Mouse (Mus musculus) forebrain, embryonic 13.5 days (tissue): ENCODE measurements around the gene Ehbp1l1. TPM values are rescaled to one million over a fixed set of nuclear protein-coding genes. Genes with fewer than 3 reads are reported as not detected.

ENCODE experiments used
- ATAC-seq: fragments of 200-750 bp; cut with Nextera tagmentation; 2 replicates; pipeline ENCODE4 v1.8.0; 2017
- H3K27ac ChIP-seq: fragments of 300-500 bp; sonication (generic); 2 replicates; pipeline ENCODE4 v1.5.1; 2015; ENCODE audit warnings: inconsistent platforms, mild to moderate bottlenecking, moderate library complexity
- H3K27me3 ChIP-seq: fragments of 300-500 bp; sonication (generic); 2 replicates; pipeline ENCODE4 v1.6.1; 2015; ENCODE audit warnings: mild to moderate bottlenecking, inconsistent platforms
- H3K36me3 ChIP-seq: fragments of 300-500 bp; sonication (generic); 2 replicates; pipeline ENCODE4 v1.6.1; 2015; ENCODE audit warnings: mild to moderate bottlenecking, inconsistent platforms; ENCODE audit not compliant: poor library complexity, severe bottlenecking
- H3K4me1 ChIP-seq: fragments of 300-500 bp; sonication (generic); 2 replicates; pipeline ENCODE4 v1.6.1; 2015; ENCODE audit warnings: inconsistent platforms
- H3K4me2 ChIP-seq: fragments of 300-500 bp; sonication (generic); 2 replicates; pipeline ENCODE4 v1.6.1; 2015; ENCODE audit warnings: inconsistent platforms, mild to moderate bottlenecking, moderate library complexity
- H3K4me3 ChIP-seq: fragments of 300-500 bp; sonication (generic); 2 replicates; pipeline ENCODE4 v1.5.1; 2015; ENCODE audit warnings: mild to moderate bottlenecking, inconsistent platforms
- H3K9ac ChIP-seq: fragments of 300-500 bp; sonication (generic); 2 replicates; pipeline ENCODE4 v1.6.1; 2015; ENCODE audit warnings: mild to moderate bottlenecking, inconsistent platforms
- H3K9me3 ChIP-seq: fragments of 300-500 bp; sonication (generic); replicated peaks from 2 replicates; pipeline ENCODE4 v1.6.1; 2016; ENCODE audit warnings: inconsistent platforms
- WGBS: fragments of 180-500 bp; shearing (Covaris S2); methylation state at CpG from one replicate; pipeline ENCODE4 v1.1.7; 2015; 5-methylcytosine and 5-hydroxymethylcytosine counted together
- polyA plus RNA-seq: library from polyadenylated mRNA; unstranded; fragments of >200 nt; fragmentation: Nextera tagmentation; extraction: Ambion mirVana; gene quantifications from 2 replicates; pipeline ENCODE4 v1.2.1, GENCODE M21; 2015

Ehbp1l1 gene
- polyA plus RNA-seq: 5.3 and 6.7 TPM in 2 replicates

DNA sequence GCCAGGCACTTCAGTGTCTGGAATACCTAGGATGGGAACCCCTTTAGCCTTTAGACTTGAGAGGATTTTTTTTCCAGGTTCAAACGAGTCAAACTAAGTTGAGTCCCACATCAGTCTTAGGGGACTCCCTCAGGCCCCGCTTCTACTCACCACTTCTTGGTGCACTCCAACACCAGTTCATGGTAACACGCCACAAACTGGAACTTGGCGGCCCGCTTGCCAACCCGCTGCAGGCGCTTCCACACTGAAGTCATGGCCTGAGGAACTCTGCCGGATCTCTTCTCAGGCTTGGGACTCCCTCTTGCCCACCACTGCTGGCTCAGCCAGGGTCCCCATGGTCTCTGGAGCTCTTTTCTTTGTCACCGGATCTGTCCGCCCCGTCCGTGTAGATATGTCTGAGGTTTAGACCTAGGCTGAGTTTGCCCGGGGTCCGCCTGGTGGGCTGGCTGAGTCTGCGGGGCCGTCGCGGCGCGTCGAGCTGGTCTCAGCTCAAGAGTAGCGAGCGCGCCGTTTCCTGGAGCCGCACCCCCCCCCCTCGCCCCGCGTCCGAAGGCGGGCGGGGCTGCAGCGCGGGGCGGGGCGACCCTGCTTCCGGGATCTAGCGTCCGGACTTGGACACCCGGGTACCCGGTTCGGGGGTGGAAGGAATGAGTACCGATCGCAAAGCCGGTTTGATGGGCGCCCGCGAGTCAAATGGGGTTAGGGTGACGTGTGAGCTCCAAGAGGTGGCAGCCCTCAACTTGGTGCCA is at the start of gene Ehbp1l1:
Gene Ehbp1l1, minus strand, starts transcription at position 551 of the 749 bp plus-strand sequence.
- H3K4me1 ChIP-seq: peaks cover 59% of the 10 kb centered on the region
- H3K9me3 ChIP-seq: no peaks in the 10 kb centered on the region
- WGBS: 12% methylated on average over 47 of the region's 49 CpGs
- H3K4me3 ChIP-seq: peak within 1 kb of the TSS; percentile 97
- H3K4me2 ChIP-seq: peak within 1 kb of the TSS; percentile 99
- no peak for ATAC-seq
- peaks cover 50% of the 10 kb centered on the region for H3K36me3 ChIP-seq
- no peaks in the 10 kb centered on the region for H3K27me3 ChIP-seq
- peak within 1 kb of the TSS; percentile 100 for H3K9ac ChIP-seq
- H3K27ac ChIP-seq: no peak within 1 kb of the TSS; the same call in 1 of the 2 replicates

DNA sequence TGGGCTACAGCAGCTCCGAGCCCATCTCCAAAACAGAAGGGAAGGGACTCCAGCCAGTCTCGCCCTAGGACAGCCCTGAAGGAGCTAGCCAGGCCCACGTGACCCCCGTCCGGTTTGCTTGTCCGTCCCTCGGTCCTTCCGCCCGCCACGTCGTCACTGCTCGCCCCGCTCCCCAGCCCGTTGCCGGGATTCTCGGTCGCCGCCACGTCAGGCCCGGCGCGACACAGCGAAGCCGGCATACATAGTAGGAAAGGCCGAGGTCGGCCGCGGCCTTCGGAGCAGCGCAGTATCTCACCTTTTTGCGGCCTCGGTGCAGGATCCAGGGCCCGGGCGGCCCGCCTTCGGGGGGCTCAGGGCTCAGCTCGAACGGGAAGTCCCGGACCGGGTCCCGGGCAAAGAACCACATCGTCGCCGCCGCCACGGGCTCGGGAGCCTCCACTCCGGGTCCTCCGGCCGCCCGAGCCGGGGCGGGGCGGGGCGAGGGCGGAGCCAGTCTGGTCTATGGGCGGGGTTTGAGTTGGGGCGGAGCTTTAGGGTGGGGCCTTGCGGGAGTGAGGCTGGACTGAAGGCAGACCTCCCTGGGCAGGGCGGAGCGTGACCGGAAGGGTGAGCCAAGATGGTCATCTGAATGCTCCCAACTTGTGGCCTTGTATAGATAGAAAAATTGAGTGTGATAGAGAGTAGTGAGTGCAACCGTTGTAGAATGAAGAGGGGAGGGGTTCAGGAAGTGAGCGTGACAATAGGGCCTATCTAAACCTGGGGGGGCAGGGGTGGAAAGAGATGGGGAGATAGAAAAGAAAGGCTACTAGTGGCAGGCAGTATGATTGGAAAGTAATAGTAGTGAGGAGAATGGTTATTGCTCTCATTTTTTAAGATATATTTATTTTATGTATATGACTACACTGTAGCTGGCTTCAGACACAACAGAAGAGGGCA is 45.1 kb upstream of the Ehbp1l1 start, which contains the start of gene Scyl1:
Gene Scyl1, minus strand, starts transcription at position 495 of the 936 bp plus-strand sequence.
- Histone ChIP-seq H3K4me2 (peak within 1 kb of the TSS; percentile 94), H3K27me3 (0 out of 2 replicates have a peak, but pooled peaks cover 2% of the 10 kb centered on the region), H3K36me3 (peaks cover 37% of the 10 kb centered on the region), H3K9me3 (0 out of 2 replicates have a peak, but pooled peaks cover 4% of the 10 kb centered on the region), H3K4me3 (peak within 1 kb of the TSS; percentile 76), H3K9ac (peak within 1 kb of the TSS; percentile 87), H3K27ac (peak within 1 kb of the TSS; percentile 75), H3K4me1 (peaks cover 15% of the 10 kb centered on the region)
- ATAC-seq: peak; percentile 97
- WGBS: under 1% methylated on average over 64 of the region's 64 CpGs

DNA sequence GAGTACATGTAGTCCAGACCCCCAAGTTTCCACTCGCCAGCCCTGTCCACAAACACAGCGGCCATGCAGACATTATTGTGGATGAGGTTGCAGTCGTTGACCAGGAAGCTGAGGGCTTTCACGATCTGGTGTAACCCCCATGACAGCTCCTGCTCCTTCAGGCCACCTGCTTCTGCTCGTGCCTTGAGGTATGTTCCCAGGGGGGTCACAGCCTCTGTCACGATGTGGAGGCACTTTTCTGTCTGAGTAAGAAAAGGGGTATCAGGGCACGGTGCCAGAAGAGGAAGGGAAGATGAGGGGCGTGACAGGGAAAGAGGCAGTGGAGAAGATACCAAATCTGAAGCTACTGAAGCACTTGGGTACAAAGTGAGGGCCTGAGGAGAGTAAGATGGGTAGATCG is 44.2 kb upstream of the Ehbp1l1 start:
- H3K4me2 ChIP-seq: peak overlapping the region; percentile 94
- peaks cover 45% of the 10 kb centered on the region for H3K36me3 ChIP-seq
- peak overlapping the region; percentile 87 for H3K9ac ChIP-seq
- WGBS: 53% methylated on average over 9 of the region's 9 CpGs
- H3K9me3 ChIP-seq: 0 out of 2 replicates have a peak, but pooled peaks cover 4% of the 10 kb centered on the region
- peaks cover 15% of the 10 kb centered on the region for H3K4me1 ChIP-seq
- ATAC-seq: 0 out of 2 replicates have a peak, but pooled peaks have one; percentile 5
- 0 out of 2 replicates have a peak, but pooled peaks cover 2% of the 10 kb centered on the region for H3K27me3 ChIP-seq
- peak overlapping the region; percentile 75; the same call in 1 of the 2 replicates for H3K27ac ChIP-seq
- H3K4me3 ChIP-seq: peak overlapping the region; percentile 76

DNA sequence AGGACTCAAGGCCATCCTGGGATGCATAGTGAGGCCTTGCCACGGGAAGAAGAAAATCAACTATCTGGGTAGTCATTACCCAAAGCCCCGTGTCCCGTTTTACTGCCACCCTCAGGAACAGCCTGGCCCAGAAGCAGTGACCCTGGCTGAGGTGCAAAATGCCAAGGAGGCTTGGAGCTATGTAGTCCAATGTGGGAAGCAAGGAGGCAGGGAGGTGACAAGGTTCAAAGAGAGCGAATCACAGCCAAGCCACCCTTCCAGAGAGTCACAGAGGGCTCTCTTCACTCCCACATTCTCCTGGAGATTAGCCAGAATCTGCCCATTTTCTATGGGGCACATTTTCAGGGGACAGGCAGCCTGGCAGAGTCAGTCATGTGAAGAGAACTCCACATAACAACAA is 41.2 kb upstream of the Ehbp1l1 start:
- no peak for ATAC-seq
- Histone ChIP-seq H3K36me3 (peaks cover 71% of the 10 kb centered on the region), H3K4me3 (no peak overlapping the region), H3K27me3 (no peaks in the 10 kb centered on the region), H3K27ac (no peak overlapping the region), H3K4me2 (no peak overlapping the region), H3K4me1 (peaks cover 15% of the 10 kb centered on the region), H3K9me3 (0 out of 2 replicates have a peak, but pooled peaks cover 4% of the 10 kb centered on the region), H3K9ac (no peak overlapping the region)
- 91% methylated on average over 4 of the region's 4 CpGs for WGBS

DNA sequence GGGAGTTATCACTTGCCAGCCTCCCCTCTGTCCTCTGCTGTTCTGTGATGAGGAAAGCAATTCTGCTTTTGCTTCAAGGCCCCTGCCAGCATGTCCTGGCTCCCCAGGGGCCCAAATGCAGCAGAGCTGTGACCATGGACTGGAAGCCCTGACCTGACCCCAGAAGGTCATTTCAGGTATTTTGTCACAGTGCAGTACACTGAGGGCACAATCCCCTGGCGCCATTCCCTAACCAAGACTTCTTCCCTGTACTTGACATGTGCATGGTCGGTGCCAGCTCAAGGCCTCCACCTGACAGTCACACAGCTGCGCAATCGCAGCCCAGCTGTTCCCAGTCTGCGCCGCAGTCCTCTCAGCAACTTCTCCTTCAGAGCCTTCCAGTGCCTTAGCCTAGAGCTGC is 37.0 kb upstream of the Ehbp1l1 start:
- H3K4me3 ChIP-seq: no peak overlapping the region
- H3K4me2 ChIP-seq: no peak overlapping the region
- no peak overlapping the region for H3K27ac ChIP-seq
- 97% methylated on average over 6 of the region's 6 CpGs for WGBS
- no peaks in the 10 kb centered on the region for H3K4me1 ChIP-seq
- H3K27me3 ChIP-seq: peaks cover 6% of the 10 kb centered on the region
- no peaks in the 10 kb centered on the region for H3K9me3 ChIP-seq
- no peak overlapping the region for H3K9ac ChIP-seq
- no peak for ATAC-seq
- peaks cover 92% of the 10 kb centered on the region for H3K36me3 ChIP-seq

DNA sequence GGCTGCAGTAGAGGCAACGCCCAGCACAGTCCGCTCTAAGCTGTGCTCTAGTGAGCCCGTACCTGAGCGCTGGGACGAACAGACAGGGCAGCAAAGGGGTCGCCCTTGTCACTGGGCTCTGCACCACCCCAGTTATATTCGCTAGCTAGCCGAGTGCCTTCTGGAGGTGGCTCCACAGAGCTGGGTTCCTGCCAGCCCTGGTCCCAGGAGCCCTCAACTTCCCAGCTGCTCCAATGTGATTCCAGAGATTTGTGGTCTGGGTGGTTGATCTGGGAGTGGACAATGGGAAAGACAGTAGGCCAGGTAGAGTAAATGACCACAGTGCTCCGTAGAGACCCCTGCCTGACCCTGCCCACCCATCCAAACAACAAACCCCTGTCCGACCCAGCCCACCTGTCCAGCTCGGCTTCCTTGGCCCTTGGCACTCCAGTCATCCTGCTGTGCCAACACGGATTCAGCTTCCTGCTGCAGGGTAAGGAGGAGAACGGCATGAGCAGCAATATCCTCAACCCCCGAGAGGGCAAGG is 32.8 kb upstream of the Ehbp1l1 start:
- Histone ChIP-seq H3K27me3 (peaks cover 42% of the 10 kb centered on the region), H3K27ac (no peak overlapping the region), H3K4me1 (peaks cover 12% of the 10 kb centered on the region), H3K4me3 (no peak overlapping the region), H3K4me2 (no peak overlapping the region), H3K9ac (no peak overlapping the region), H3K36me3 (peaks cover 61% of the 10 kb centered on the region), H3K9me3 (no peaks in the 10 kb centered on the region)
- 86% methylated on average over 14 of the region's 14 CpGs for WGBS
- ATAC-seq: no peak

DNA sequence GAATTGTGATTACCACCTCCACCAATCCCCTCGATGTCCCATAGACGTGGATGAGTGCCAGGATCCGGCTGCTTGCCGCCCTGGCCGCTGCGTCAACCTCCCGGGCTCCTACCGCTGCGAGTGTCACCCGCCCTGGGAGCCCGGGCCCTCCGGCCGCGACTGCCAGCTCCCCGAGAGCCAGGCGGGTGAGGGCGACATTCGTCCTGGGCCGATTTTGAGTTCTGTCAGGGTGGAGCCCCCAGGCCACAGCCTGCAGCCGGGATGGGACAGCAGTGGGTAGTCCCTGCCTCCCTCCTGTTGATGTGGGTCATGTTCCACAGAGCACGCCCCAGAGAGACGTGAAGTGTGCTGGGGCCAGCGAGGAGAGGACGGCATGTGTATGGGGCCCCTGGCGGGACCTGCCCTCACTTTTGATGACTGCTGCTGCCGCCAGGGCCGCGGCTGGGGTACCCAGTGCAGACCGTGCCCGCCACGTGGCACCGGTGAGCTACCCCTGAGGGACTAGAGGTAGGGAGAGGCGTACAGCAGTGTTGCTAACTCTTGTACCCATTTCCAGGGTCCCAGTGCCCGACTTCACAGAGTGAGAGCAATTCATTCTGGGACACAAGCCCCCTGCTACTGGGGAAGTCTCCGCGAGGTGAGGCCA is 31.0 kb upstream of the Ehbp1l1 start:
- H3K4me3 ChIP-seq: peak overlapping the region; percentile 15
- WGBS: 22% methylated on average over 30 of the region's 36 CpGs
- no peak overlapping the region for H3K27ac ChIP-seq
- H3K4me1 ChIP-seq: peaks cover 12% of the 10 kb centered on the region
- H3K9me3 ChIP-seq: no peaks in the 10 kb centered on the region
- ATAC-seq: peak; percentile 43
- peak overlapping the region; percentile 56 for H3K9ac ChIP-seq
- peak overlapping the region; percentile 51 for H3K4me2 ChIP-seq
- H3K27me3 ChIP-seq: peaks cover 59% of the 10 kb centered on the region
- peaks cover 49% of the 10 kb centered on the region for H3K36me3 ChIP-seq

DNA sequence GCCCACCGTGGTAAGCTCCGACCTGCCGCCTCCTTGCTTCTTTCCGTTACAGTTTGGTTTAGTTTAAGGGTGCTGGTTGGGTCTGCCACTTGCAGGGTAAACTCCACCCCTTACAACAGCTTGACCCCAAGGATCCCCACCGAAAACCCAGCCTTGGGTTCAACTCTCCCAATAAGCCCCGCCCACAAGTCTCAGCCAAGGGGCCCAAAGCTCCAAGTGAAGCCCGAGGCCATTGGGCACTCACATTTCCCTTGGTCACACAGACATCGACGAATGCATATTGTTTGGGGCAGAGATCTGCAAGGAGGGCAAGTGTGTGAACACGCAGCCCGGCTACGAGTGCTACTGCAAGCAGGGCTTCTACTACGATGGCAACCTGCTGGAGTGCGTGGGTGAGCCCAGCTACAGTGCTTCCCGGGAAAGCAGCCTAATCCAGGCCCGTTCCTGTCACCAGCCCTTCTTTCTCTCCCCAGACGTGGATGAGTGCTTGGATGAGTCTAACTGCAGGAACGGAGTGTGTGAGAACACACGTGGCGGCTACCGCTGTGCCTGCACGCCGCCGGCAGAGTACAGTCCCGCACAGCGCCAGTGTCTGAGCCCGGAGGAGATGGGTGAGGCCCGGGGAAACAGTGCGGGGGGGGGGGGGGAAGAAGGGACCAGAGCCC is 30.3 kb upstream of the Ehbp1l1 start:
- peaks cover 43% of the 10 kb centered on the region for H3K36me3 ChIP-seq
- H3K4me1 ChIP-seq: peaks cover 18% of the 10 kb centered on the region
- no peaks in the 10 kb centered on the region for H3K9me3 ChIP-seq
- 11% methylated on average over 23 of the region's 29 CpGs for WGBS
- H3K27ac ChIP-seq: no peak overlapping the region
- H3K27me3 ChIP-seq: peaks cover 66% of the 10 kb centered on the region
- H3K9ac ChIP-seq: peak overlapping the region; percentile 56
- peak overlapping the region; percentile 51 for H3K4me2 ChIP-seq
- peak; percentile 22; the same call in 1 of the 2 replicates for ATAC-seq
- H3K4me3 ChIP-seq: peak overlapping the region; percentile 15

DNA sequence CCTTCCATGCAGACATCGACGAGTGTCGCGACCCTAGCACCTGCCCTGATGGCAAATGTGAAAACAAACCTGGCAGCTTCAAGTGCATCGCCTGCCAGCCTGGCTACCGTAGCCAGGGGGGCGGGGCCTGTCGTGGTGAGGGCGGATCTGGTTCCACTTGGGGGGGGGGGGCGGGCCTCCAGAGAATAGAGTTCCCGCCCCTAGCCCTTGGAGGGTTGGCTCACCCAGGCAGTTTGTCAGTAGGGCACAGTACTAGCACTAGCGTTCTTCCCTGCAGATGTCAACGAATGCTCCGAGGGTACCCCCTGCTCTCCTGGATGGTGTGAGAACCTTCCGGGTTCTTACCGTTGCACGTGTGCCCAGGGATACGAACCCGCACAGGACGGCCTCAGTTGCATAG is 25.6 kb upstream of the Ehbp1l1 start:
- Histone ChIP-seq H3K9ac (peak overlapping the region; percentile 18; the same call in 1 of the 2 replicates), H3K4me1 (peaks cover 21% of the 10 kb centered on the region), H3K4me3 (no peak overlapping the region), H3K36me3 (no peaks in the 10 kb centered on the region), H3K4me2 (peak overlapping the region; percentile 32), H3K9me3 (no peaks in the 10 kb centered on the region), H3K27me3 (peaks cover 88% of the 10 kb centered on the region), H3K27ac (no peak overlapping the region)
- peak; percentile 74 for ATAC-seq
- WGBS: 7% methylated on average over 20 of the region's 20 CpGs

DNA sequence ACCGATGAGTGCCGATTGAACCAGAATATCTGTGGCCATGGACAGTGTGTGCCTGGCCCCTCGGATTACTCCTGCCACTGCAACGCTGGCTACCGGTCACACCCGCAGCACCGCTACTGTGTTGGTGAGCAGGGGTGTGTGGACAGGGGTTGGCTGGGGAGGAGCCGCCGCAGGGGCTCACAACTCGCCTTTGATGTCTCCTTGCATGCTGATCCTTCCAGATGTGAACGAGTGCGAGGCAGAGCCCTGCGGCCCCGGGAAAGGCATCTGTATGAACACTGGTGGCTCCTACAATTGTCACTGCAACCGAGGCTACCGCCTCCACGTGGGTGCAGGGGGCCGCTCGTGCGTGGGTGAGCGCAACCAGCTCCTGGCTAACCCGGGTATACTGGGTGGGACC is 24.8 kb upstream of the Ehbp1l1 start:
- Histone ChIP-seq H3K36me3 (no peaks in the 10 kb centered on the region), H3K4me2 (no peak overlapping the region), H3K27ac (no peak overlapping the region), H3K9ac (0 out of 2 replicates have a peak overlapping the region, but pooled peaks have one; percentile 18), H3K27me3 (peaks cover 88% of the 10 kb centered on the region), H3K4me3 (no peak overlapping the region), H3K4me1 (peaks cover 24% of the 10 kb centered on the region), H3K9me3 (no peaks in the 10 kb centered on the region)
- no peak for ATAC-seq
- 13% methylated on average over 22 of the region's 22 CpGs for WGBS

DNA sequence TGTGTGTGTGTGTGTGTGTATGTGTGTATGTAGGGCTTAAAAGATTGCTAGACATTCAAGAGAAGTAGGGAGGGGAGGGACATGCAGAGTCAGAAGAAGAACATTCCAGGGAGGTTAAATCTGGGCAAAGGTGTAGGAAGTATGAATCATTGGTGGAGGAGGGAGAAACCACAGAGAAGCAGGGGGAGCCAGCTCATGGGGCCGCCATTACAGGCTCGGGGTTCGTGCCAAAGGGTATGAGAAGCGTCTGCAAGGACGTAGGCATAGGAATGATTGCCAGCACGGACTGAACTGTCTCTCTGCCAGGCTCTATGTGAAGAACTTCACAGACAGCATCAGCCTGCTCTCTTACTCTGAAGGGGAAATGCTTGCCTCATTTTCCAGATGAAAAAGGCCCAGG is 23.4 kb upstream of the Ehbp1l1 start:
- no peak overlapping the region for H3K9ac ChIP-seq
- H3K27me3 ChIP-seq: peaks cover 87% of the 10 kb centered on the region
- no peaks in the 10 kb centered on the region for H3K36me3 ChIP-seq
- H3K27ac ChIP-seq: no peak overlapping the region
- peaks cover 33% of the 10 kb centered on the region for H3K4me1 ChIP-seq
- H3K4me3 ChIP-seq: no peak overlapping the region
- WGBS: 76% methylated on average over 6 of the region's 6 CpGs
- no peak overlapping the region for H3K4me2 ChIP-seq
- no peak for ATAC-seq
- H3K9me3 ChIP-seq: no peaks in the 10 kb centered on the region
